Mouse (Mus musculus) kidney, embryonic 14.5 days (tissue): ENCODE data around the gene Birc2. TPM values are rescaled to one million over a fixed set of nuclear protein-coding genes. Genes with fewer than 3 reads are reported as not detected.
A peak's percentile ranks its signal among the peaks of the same experiment; 100 is the strongest.

Experiments used
- ATAC-seq: fragments of 200-750 bp; cut with Nextera tagmentation; 2 replicates; pipeline ENCODE4 v1.8.0; 2017; ENCODE audit warnings: moderate number of reproducible peaks, mild to moderate bottlenecking, moderate TSS enrichment, moderate library complexity; ENCODE audit not compliant: low FRiP score, low TSS enrichment
- H3K27ac ChIP-seq: fragments of 300-500 bp; sonication (generic); 2 replicates; pipeline ENCODE4 v1.5.1; 2014; ENCODE audit warnings: low read depth, mild to moderate bottlenecking, low read length, moderate library complexity, mixed read lengths
- H3K27me3 ChIP-seq: fragments of 300-500 bp; sonication (generic); 2 replicates; pipeline ENCODE4 v1.6.1; 2014; ENCODE audit warnings: mild to moderate bottlenecking, low read length; ENCODE audit not compliant: control insufficient read depth, insufficient read depth
- H3K36me3 ChIP-seq: fragments of 300-500 bp; sonication (generic); 2 replicates; pipeline ENCODE4 v1.6.1; 2014; ENCODE audit warnings: low read length, mixed read lengths; ENCODE audit not compliant: control insufficient read depth, insufficient read depth
- H3K4me1 ChIP-seq: fragments of 300-500 bp; sonication (generic); 2 replicates; pipeline ENCODE4 v1.6.1; 2014; ENCODE audit warnings: low read length, mixed read lengths; ENCODE audit not compliant: control insufficient read depth, insufficient read depth
- H3K4me2 ChIP-seq: fragments of 300-500 bp; sonication (generic); replicated peaks from 2 replicates; pipeline ENCODE4 v1.6.1; 2014; ENCODE audit warnings: low read depth, mild to moderate bottlenecking, low read length
- H3K4me3 ChIP-seq: fragments of 300-500 bp; sonication (generic); 2 replicates; pipeline ENCODE4 v1.5.1; 2014; ENCODE audit warnings: mild to moderate bottlenecking, low read length
- H3K9ac ChIP-seq: fragments of 300-500 bp; sonication (generic); 2 replicates; pipeline ENCODE4 v1.6.1; 2014; ENCODE audit warnings: low read depth, mild to moderate bottlenecking, low read length, moderate library complexity
- H3K9me3 ChIP-seq: fragments of 300-500 bp; sonication (generic); 2 replicates; pipeline ENCODE4 v1.6.1; 2016; ENCODE audit warnings: low read length; ENCODE audit not compliant: control insufficient read depth
- WGBS: fragments of 180-500 bp; shearing (Covaris S2); extraction: QIAGEN DNeasy Blood & Tissue Kit; methylation state at CpG from one replicate; pipeline ENCODE4 v1.1.7; 2014; 5-methylcytosine and 5-hydroxymethylcytosine counted together
- microRNA-seq: library from miRNA; unstranded; fragments of <30 nt; microRNA quantifications from one replicate; pipeline ENCODE4, GENCODE M21; 2016
- polyA plus RNA-seq: library from polyadenylated mRNA; unstranded; fragments of >200 nt; fragmentation: Nextera tagmentation; extraction: Ambion mirVana; gene quantifications from 2 replicates; pipeline ENCODE4 v1.2.1, GENCODE M21; 2014

The Birc2 gene
- polyA plus RNA-seq, 1 experiment from 2014 or later, result 41.7 TPM

- no peak overlapping the region for H3K4me3 ChIP-seq
- no peaks in the 10 kb centered on the region for H3K4me1 ChIP-seq
- H3K9me3 ChIP-seq, result no peaks in the 10 kb centered on the region
- peaks cover 22% of the 10 kb centered on the region for H3K36me3 ChIP-seq
- H3K27ac ChIP-seq, result no peak overlapping the region
- ATAC-seq, result no peak
- H3K27me3 ChIP-seq, result no peaks in the 10 kb centered on the region
- no peak overlapping the region for H3K4me2 ChIP-seq
- no peak overlapping the region for H3K9ac ChIP-seq
- 94% methylated on average over 5 of the region's 5 CpGs for WGBS
Measured at GRCm38 (mm10) chr9:7773686-7774085, 63.2 kb downstream of the Birc2 start.

GRCm38 (mm10) chr9:7772773-7773454 lies 64.0 kb downstream of the Birc2 start:
- no peaks in the 10 kb centered on the region for H3K27me3 ChIP-seq
- no peak overlapping the region for H3K4me2 ChIP-seq
- H3K4me1 ChIP-seq, result no peaks in the 10 kb centered on the region
- no peak overlapping the region for H3K9ac ChIP-seq
- no peak overlapping the region for H3K27ac ChIP-seq
- H3K4me3 ChIP-seq, result no peak overlapping the region
- 85% methylated on average over 4 of the region's 4 CpGs for WGBS
- peaks cover 26% of the 10 kb centered on the region for H3K36me3 ChIP-seq
- no peak for ATAC-seq
- no peaks in the 10 kb centered on the region for H3K9me3 ChIP-seq

- Histone ChIP-seq H3K27ac (no peak overlapping the region), H3K36me3 (peaks cover 26% of the 10 kb centered on the region), H3K9me3 (no peaks in the 10 kb centered on the region), H3K4me1 (peaks cover 1% of the 10 kb centered on the region; the same call in 1 of the 2 replicates), H3K27me3 (no peaks in the 10 kb centered on the region), H3K4me3 (no peak overlapping the region), H3K4me2 (no peak overlapping the region), H3K9ac (no peak overlapping the region)
- no peak for ATAC-seq
- 92% methylated on average over 2 of the region's 2 CpGs for WGBS
Measured at GRCm38 (mm10) chr9:7772361-7772760, 64.5 kb downstream of the Birc2 start.

GRCm38 (mm10) chr9:7769491-7769890 lies 67.4 kb downstream of the Birc2 start:
- whole genome bisulfite sequencing, result 84% methylated on average over 5 of the region's 5 CpGs
- ATAC-seq, result no peak
- peaks cover 26% of the 10 kb centered on the region for H3K36me3 ChIP-seq
- peaks cover 9% of the 10 kb centered on the region; the same call in 1 of the 2 replicates for H3K4me1 ChIP-seq
- H3K4me2 ChIP-seq, result no peak overlapping the region
- no peak overlapping the region for H3K27ac ChIP-seq
- H3K9me3 ChIP-seq, result no peaks in the 10 kb centered on the region
- H3K4me3 ChIP-seq, result no peak overlapping the region
- H3K27me3 ChIP-seq, result no peaks in the 10 kb centered on the region
- no peak overlapping the region for H3K9ac ChIP-seq

GRCm38 (mm10) chr9:7769081-7769480 lies 67.8 kb downstream of the Birc2 start:
- ATAC-seq, result no peak
- WGBS, result 75% methylated on average over 4 of the region's 4 CpGs

More at GRCm38 (mm10) chr9:7769081-7769480, 67.8 kb downstream of the Birc2 start:
- H3K27ac ChIP-seq, result no peak overlapping the region
- peaks cover 9% of the 10 kb centered on the region; the same call in 1 of the 2 replicates for H3K4me1 ChIP-seq
- no peaks in the 10 kb centered on the region for H3K9me3 ChIP-seq
- H3K36me3 ChIP-seq, result peaks cover 26% of the 10 kb centered on the region
- H3K4me3 ChIP-seq, result no peak overlapping the region
- no peaks in the 10 kb centered on the region for H3K27me3 ChIP-seq
- H3K4me2 ChIP-seq, result no peak overlapping the region
- H3K9ac ChIP-seq, result no peak overlapping the region

Small RNAs within 50 kb of the gene (microRNA-seq; reads per million reads assigned to microRNA genes)
- 5.3 reads per million, percentile 20 among the genes with 10 or more reads in this experiment for gene Mir5618

Other genes with a start within 250 kb of the Birc2 start
- not detected in 2 replicates for gene Mmp20, start 208.8 kb downstream of the Birc2 start, polyA plus RNA-seq
- not detected in 2 replicates for gene Mmp7, start 145.0 kb downstream of the Birc2 start, polyA plus RNA-seq
- gene Tmem123, start 73.0 kb downstream of the Birc2 start, polyA plus RNA-seq, result 65.8 and 114 TPM in 2 replicates
- gene Birc3, start 36.1 kb upstream of the Birc2 start, polyA plus RNA-seq, result 3.7 and 6.5 TPM in 2 replicates
- 36.7 and 48.8 TPM in 2 replicates for gene Yap1, start 167.5 kb upstream of the Birc2 start, polyA plus RNA-seq
- gene Cfap300, start 205.8 kb upstream of the Birc2 start, polyA plus RNA-seq, result 13.4 and 15.1 TPM in 2 replicates